Mouse (Mus musculus) hindbrain, embryonic 13.5 days (tissue): ENCODE measurements around the gene 4930522H14Rik. TPM values are rescaled to one million over a fixed set of nuclear protein-coding genes. Genes with fewer than 3 reads are reported as not detected.

Source experiments
- ATAC-seq: fragments of 200-750 bp; cut with Nextera tagmentation; 2 replicates; pipeline ENCODE4 v1.8.0; 2017; ENCODE audit warnings: moderate TSS enrichment; ENCODE audit not compliant: low FRiP score
- H3K27ac ChIP-seq: fragments of 300-500 bp; sonication (generic); 2 replicates; pipeline ENCODE4 v1.5.1; 2015; ENCODE audit warnings: inconsistent platforms, mild to moderate bottlenecking, moderate library complexity
- H3K27me3 ChIP-seq: fragments of 300-500 bp; sonication (generic); 2 replicates; pipeline ENCODE4 v1.6.1; 2015; ENCODE audit warnings: mild to moderate bottlenecking, inconsistent platforms
- H3K36me3 ChIP-seq: fragments of 300-500 bp; sonication (generic); 2 replicates; pipeline ENCODE4 v1.6.1; 2015; ENCODE audit warnings: mild to moderate bottlenecking, inconsistent platforms
- H3K4me1 ChIP-seq: fragments of 300-500 bp; sonication (generic); replicated peaks from 2 replicates; pipeline ENCODE4 v1.6.1; 2015; ENCODE audit warnings: inconsistent platforms
- H3K4me2 ChIP-seq: fragments of 300-500 bp; sonication (generic); 2 replicates; pipeline ENCODE4 v1.6.1; 2015; ENCODE audit warnings: inconsistent platforms, mild to moderate bottlenecking, moderate library complexity
- H3K4me3 ChIP-seq: fragments of 300-500 bp; sonication (generic); 2 replicates; pipeline ENCODE4 v1.5.1; 2015; ENCODE audit warnings: mild to moderate bottlenecking, inconsistent platforms
- H3K9ac ChIP-seq: fragments of 300-500 bp; sonication (generic); 2 replicates; pipeline ENCODE4 v1.6.1; 2015; ENCODE audit warnings: mild to moderate bottlenecking, inconsistent platforms
- H3K9me3 ChIP-seq: fragments of 300-500 bp; sonication (generic); 2 replicates; pipeline ENCODE4 v1.6.1; 2016; ENCODE audit warnings: inconsistent platforms
- WGBS: fragments of 180-500 bp; shearing (Covaris S2); methylation state at CpG from one replicate; pipeline ENCODE4 v1.1.7; 2015; 5-methylcytosine and 5-hydroxymethylcytosine counted together
- polyA plus RNA-seq: library from polyadenylated mRNA; unstranded; fragments of >200 nt; fragmentation: Nextera tagmentation; extraction: Ambion mirVana; gene quantifications from 2 replicates; pipeline ENCODE4 v1.2.1, GENCODE M21; 2015

The 4930522H14Rik gene
- polyA plus RNA-seq, 1 experiment from 2014 or later: not detected

GRCm38 (mm10) chr4:109472566-109472965 lies 58.5 kb downstream of the 4930522H14Rik start:
- Histone ChIP-seq H3K4me2 (no peak overlapping the region), H3K36me3 (peaks cover 10% of the 10 kb centered on the region; the same call in 1 of the 2 replicates), H3K27ac (no peak overlapping the region), H3K27me3 (no peaks in the 10 kb centered on the region), H3K9me3 (no peaks in the 10 kb centered on the region), H3K4me1 (peaks cover 25% of the 10 kb centered on the region), H3K4me3 (no peak overlapping the region), H3K9ac (no peak overlapping the region)
- no peak for ATAC-seq
- WGBS: 91% methylated on average over 3 of the region's 3 CpGs

GRCm38 (mm10) chr4:109471606-109472005 lies 59.5 kb downstream of the 4930522H14Rik start:
- H3K27me3 ChIP-seq: no peaks in the 10 kb centered on the region
- no peak overlapping the region for H3K9ac ChIP-seq
- H3K9me3 ChIP-seq: no peaks in the 10 kb centered on the region
- H3K4me1 ChIP-seq: peaks cover 25% of the 10 kb centered on the region
- no peak overlapping the region for H3K27ac ChIP-seq
- no peak overlapping the region for H3K4me2 ChIP-seq
- no peak overlapping the region for H3K4me3 ChIP-seq
- peaks cover 10% of the 10 kb centered on the region; the same call in 1 of the 2 replicates for H3K36me3 ChIP-seq
- ATAC-seq: no peak

GRCm38 (mm10) chr4:109467687-109468086 lies 63.4 kb downstream of the 4930522H14Rik start:
- ATAC-seq: no peak
- Histone ChIP-seq H3K9ac (no peak overlapping the region), H3K9me3 (no peaks in the 10 kb centered on the region), H3K4me2 (no peak overlapping the region), H3K27ac (no peak overlapping the region), H3K27me3 (no peaks in the 10 kb centered on the region), H3K36me3 (0 out of 2 replicates have a peak, but pooled peaks cover 6% of the 10 kb centered on the region), H3K4me1 (peaks cover 10% of the 10 kb centered on the region), H3K4me3 (no peak overlapping the region)

- H3K4me1 ChIP-seq: no peaks in the 10 kb centered on the region
- ATAC-seq: no peak
- H3K9ac ChIP-seq: no peak overlapping the region
- H3K4me2 ChIP-seq: no peak overlapping the region
- H3K9me3 ChIP-seq: no peaks in the 10 kb centered on the region
- no peak overlapping the region for H3K27ac ChIP-seq
- no peaks in the 10 kb centered on the region for H3K27me3 ChIP-seq
- no peak overlapping the region for H3K4me3 ChIP-seq
- no peaks in the 10 kb centered on the region for H3K36me3 ChIP-seq
These were observed 67.2 kb downstream of the 4930522H14Rik start for GRCm38 (mm10) chr4:109463892-109464291.

GRCm38 (mm10) chr4:109460421-109461179 lies 70.5 kb downstream of the 4930522H14Rik start:
- WGBS: 79% methylated on average over 3 of the region's 3 CpGs
- Histone ChIP-seq H3K4me2 (no peak overlapping the region), H3K36me3 (peaks cover 4% of the 10 kb centered on the region; the same call in 1 of the 2 replicates), H3K27ac (no peak overlapping the region), H3K4me3 (no peak overlapping the region), H3K9me3 (no peaks in the 10 kb centered on the region), H3K4me1 (no peaks in the 10 kb centered on the region), H3K27me3 (no peaks in the 10 kb centered on the region), H3K9ac (no peak overlapping the region)
- no peak for ATAC-seq

DNA sequence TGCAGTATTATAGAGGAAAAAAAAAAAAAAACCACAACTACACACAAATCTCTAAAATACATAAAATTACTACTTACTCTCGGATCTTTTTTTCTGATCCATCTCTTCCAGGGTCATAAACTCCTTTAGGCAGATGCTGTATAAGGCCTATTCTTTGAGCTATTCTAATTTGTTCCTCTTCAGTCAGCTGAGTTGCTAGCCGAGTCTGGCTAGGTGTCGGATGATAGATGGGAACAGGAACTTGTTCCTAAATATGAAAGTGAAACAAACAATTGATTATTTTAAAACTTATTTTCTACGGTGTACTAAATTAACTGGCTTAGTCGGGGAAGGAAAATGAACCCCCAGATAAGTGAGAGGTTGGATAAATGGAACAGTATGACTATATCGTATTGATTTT lies 74.3 kb downstream of the 4930522H14Rik start:
- Histone ChIP-seq H3K9ac (no peak overlapping the region), H3K4me1 (no peaks in the 10 kb centered on the region), H3K27me3 (no peaks in the 10 kb centered on the region), H3K9me3 (no peaks in the 10 kb centered on the region), H3K27ac (no peak overlapping the region), H3K4me3 (no peak overlapping the region), H3K36me3 (peaks cover 22% of the 10 kb centered on the region), H3K4me2 (no peak overlapping the region)
- WGBS: 91% methylated on average over 6 of the region's 6 CpGs
- ATAC-seq: no peak

Other genes starting within 250 kb of the 4930522H14Rik start
- 0.99 and 1.2 TPM in 2 replicates for gene Ttc39a, start 124.7 kb downstream of the 4930522H14Rik start, polyA plus RNA-seq
- 58.8 and 61.0 TPM in 2 replicates for gene Rnf11, start 46.6 kb downstream of the 4930522H14Rik start, polyA plus RNA-seq
- 2.6 and 3.0 TPM in 2 replicates for gene Cdkn2c, start 135.9 kb upstream of the 4930522H14Rik start, polyA plus RNA-seq
- gene Faf1, start 145.3 kb upstream of the 4930522H14Rik start, polyA plus RNA-seq: 32.0 and 32.6 TPM in 2 replicates